Mouse (Mus musculus): Measurements from ENCODE around the gene Slc26a11. TPM values are rescaled to one million over a fixed set of nuclear protein-coding genes. Genes with fewer than 3 reads are reported as not detected.
"Not testable (repeated sequence)": the region's sequence is repeated elsewhere in the genome, so short reads cannot be mapped to it uniquely, and the experiment has no call there.

The Slc26a11 gene
- polyA plus RNA-seq, 1 experiment from 2014 or later, result 3.7 TPM

DNA sequence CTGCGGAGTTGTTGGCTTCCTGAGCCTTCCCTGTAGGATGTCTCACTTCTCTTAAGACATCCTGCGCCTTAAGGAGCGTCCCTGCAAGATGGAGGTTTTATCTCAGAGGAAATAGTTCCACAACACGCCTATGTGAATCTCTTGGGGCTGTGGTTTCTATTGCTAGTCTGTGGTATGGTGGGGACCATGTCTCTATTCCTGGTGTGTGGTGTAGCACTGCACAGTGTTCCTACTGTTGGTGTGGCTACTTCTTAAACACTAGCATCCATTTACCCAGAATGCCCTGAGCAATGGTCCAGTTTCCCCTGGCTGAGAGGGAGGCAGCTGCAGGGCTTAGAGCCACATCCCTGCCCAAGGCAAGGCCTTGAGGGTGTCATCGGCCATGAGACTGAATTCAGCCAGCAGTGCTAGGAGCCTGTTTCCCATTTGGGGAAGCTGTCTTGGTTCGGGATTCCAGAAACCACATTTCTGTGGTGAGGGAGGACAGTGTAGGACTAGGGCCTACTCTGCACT, 27.0 kb downstream of the Slc26a11 start:
- Histone ChIP-seq H3K27me3 (replicated peaks; ENCODE audit: control insufficient read depth, insufficient read depth, low read length) (no peaks in the 10 kb centered on the region), H3K27ac (ENCODE audit: low read length) (no peak overlapping the region), H3K4me3 (replicated peaks; ENCODE audit: low read length) (no peak overlapping the region), H3K9ac (replicated peaks; ENCODE audit: low read depth, low read length) (no peak overlapping the region), H3K4me1 (replicated peaks; ENCODE audit: control insufficient read depth, insufficient read depth, low read length) (no peaks in the 10 kb centered on the region), H3K36me3 (ENCODE audit: control insufficient read depth, insufficient read depth) (no peaks in the 10 kb centered on the region), H3K4me2 (ENCODE audit: low read length) (no peak overlapping the region), H3K9me3 (ENCODE audit: control insufficient read depth, low read length) (no peaks in the 10 kb centered on the region)
- WGBS, result 76% methylated on average over 6 of the region's 6 CpGs
- ATAC-seq, result no peak

GRCm38 (mm10) chr11:119384904-119385303, 29.5 kb downstream of the Slc26a11 start:
- WGBS, result 83% methylated on average over 4 of the region's 4 CpGs
- H3K27ac ChIP-seq (ENCODE audit: low read length), result no peak overlapping the region
- no peak for ATAC-seq

DNA sequence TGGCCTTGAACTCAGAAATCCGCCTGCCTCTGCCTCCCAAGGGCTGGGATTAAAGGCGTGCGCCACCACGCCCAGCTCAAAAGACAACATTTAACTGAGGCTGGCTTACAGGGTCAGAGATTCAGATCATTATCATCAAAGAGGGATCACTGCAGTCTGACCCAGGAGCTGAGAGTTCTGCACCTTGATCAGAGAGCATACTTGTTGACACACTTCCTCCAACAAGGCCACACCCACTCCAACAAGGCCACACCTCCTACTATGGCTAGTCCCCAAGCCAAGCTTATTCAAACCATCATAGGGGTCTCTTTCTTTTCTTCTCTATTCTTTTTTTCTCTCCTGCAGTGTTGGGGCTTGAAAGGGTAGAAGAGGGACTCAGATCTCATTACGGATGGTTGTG, 30.9 kb downstream of the Slc26a11 start:
- H3K9me3 ChIP-seq (ENCODE audit: control insufficient read depth, low read length), result no peaks in the 10 kb centered on the region
- H3K4me1 ChIP-seq (replicated peaks; ENCODE audit: control insufficient read depth, insufficient read depth, low read length), result peaks cover 12% of the 10 kb centered on the region
- H3K27ac ChIP-seq (ENCODE audit: low read length), result no peak overlapping the region
- H3K4me2 ChIP-seq (ENCODE audit: low read length), result no peak overlapping the region
- peaks cover 19% of the 10 kb centered on the region for H3K27me3 ChIP-seq (replicated peaks; ENCODE audit: control insufficient read depth, insufficient read depth, low read length)
- H3K9ac ChIP-seq (replicated peaks; ENCODE audit: low read depth, low read length), result no peak overlapping the region
- no peak for ATAC-seq
- 92% methylated on average over 5 of the region's 5 CpGs for WGBS
- no peak overlapping the region for H3K4me3 ChIP-seq (replicated peaks; ENCODE audit: low read length)
- H3K36me3 ChIP-seq (ENCODE audit: control insufficient read depth, insufficient read depth), result no peaks in the 10 kb centered on the region

More at GRCm38 (mm10) chr11:119384904-119385303, 29.5 kb downstream of the Slc26a11 start:
- no peak overlapping the region for H3K9ac ChIP-seq (replicated peaks; ENCODE audit: low read depth, low read length)
- no peak overlapping the region for H3K4me2 ChIP-seq (ENCODE audit: low read length)
- H3K9me3 ChIP-seq (ENCODE audit: control insufficient read depth, low read length), result no peaks in the 10 kb centered on the region
- peaks cover 3% of the 10 kb centered on the region for H3K4me1 ChIP-seq (replicated peaks; ENCODE audit: control insufficient read depth, insufficient read depth, low read length)
- H3K27me3 ChIP-seq (replicated peaks; ENCODE audit: control insufficient read depth, insufficient read depth, low read length), result peaks cover 8% of the 10 kb centered on the region; the same call in 1 of the 2 replicates
- no peak overlapping the region for H3K4me3 ChIP-seq (replicated peaks; ENCODE audit: low read length)
- no peaks in the 10 kb centered on the region for H3K36me3 ChIP-seq (ENCODE audit: control insufficient read depth, insufficient read depth)

DNA sequence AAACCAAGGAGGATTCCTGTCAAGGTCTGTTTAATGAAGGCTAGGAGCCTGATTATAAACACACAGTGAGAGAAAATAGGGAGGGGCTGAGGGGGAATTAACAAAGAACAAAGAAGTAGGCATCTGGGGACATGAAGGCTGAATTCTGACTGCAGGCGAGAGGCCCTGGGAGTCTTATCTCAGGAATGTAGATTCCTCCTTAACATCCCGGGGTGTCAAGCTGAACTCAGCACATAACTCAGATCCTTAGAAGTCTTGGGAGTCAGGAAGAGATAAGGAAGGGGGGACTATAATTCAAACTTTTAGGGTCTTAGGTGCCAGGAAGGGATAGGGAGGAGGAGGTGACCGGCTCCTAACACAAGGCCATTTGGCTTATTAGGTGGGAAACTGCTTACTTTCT, 31.9 kb downstream of the Slc26a11 start:
- not testable (repeated sequence) for H3K9ac ChIP-seq (replicated peaks; ENCODE audit: low read depth, low read length); H3K9me3 ChIP-seq (ENCODE audit: control insufficient read depth, low read length); H3K27ac ChIP-seq (ENCODE audit: low read length); H3K36me3 ChIP-seq (ENCODE audit: control insufficient read depth, insufficient read depth); ATAC-seq; H3K4me3 ChIP-seq (replicated peaks; ENCODE audit: low read length); H3K4me2 ChIP-seq (ENCODE audit: low read length)
- 44% methylated on average over 3 of the region's 3 CpGs for WGBS
- Histone ChIP-seq H3K27me3 (replicated peaks; ENCODE audit: control insufficient read depth, insufficient read depth, low read length) (peaks cover 27% of the 10 kb centered on the region), H3K4me1 (replicated peaks; ENCODE audit: control insufficient read depth, insufficient read depth, low read length) (peaks cover 12% of the 10 kb centered on the region)

- Histone ChIP-seq H3K27ac (ENCODE audit: low read length) (no peak overlapping the region), H3K9ac (replicated peaks; ENCODE audit: low read depth, low read length) (peak overlapping the region; percentile 55), H3K4me3 (replicated peaks; ENCODE audit: low read length) (peak overlapping the region; percentile 51), H3K9me3 (ENCODE audit: control insufficient read depth, low read length) (no peaks in the 10 kb centered on the region), H3K36me3 (ENCODE audit: control insufficient read depth, insufficient read depth) (no peaks in the 10 kb centered on the region), H3K27me3 (replicated peaks; ENCODE audit: control insufficient read depth, insufficient read depth, low read length) (peaks cover 34% of the 10 kb centered on the region), H3K4me1 (replicated peaks; ENCODE audit: control insufficient read depth, insufficient read depth, low read length) (peaks cover 22% of the 10 kb centered on the region), H3K4me2 (ENCODE audit: low read length) (peak overlapping the region; percentile 84)
- ATAC-seq, result peak; percentile 72
- under 1% methylated on average over 35 of the region's 35 CpGs for WGBS
Observed at GRCm38 (mm10) chr11:119389851-119390270, 34.5 kb downstream of the Slc26a11 start.

DNA sequence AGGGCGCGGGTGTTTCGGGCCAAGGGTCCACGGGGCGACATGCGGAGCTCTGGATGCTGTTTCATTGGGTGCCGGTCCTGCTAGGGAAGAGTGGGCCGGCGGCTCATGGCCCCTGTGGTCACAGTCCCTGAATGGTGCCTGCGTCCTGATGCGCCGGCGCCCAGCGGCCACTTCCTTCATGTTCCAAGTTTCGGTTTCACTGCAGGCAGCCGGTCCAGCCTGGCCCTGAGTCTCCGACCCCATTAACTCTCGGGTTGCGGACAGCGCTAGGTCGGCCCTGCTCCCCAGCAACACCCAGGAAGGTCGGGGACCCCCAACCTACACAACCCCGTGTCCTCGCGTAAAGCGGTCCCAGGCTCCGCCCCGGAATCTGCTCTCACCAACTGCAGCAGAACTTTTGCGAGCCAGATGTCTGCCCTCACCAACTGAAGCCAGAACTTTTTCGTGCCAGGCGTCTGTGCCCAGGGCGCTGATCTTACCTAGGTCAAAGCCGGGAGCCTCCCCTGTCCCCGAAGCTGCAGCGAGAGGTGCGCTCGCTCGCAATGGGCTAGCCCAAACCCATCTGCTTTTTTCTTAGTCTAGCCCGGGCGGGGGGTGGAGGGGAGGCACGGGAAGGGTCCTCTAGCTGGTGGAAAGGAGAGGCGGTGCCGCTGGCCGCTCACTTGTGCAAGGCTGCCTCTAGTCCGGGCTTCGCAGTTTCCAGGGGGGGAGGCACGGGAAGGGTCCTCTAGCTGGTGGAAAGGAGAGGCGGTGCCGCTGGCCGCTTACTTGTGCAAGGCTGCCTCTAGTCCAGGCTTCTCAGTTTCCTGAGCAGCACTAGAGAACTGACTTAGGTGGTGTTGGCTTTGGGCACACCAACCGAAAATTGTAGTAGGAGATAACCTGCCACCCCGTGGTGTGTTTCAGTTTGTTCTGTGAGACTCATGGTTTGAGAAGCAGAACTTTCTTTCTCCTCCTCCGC, 35.2 kb downstream of the Slc26a11 start:
- peak; percentile 45; the same call in 1 of the 2 replicates for ATAC-seq
- Histone ChIP-seq H3K27ac (ENCODE audit: low read length) (no peak overlapping the region), H3K27me3 (replicated peaks; ENCODE audit: control insufficient read depth, insufficient read depth, low read length) (peaks cover 38% of the 10 kb centered on the region), H3K4me1 (replicated peaks; ENCODE audit: control insufficient read depth, insufficient read depth, low read length) (peaks cover 22% of the 10 kb centered on the region), H3K9ac (replicated peaks; ENCODE audit: low read depth, low read length) (peak overlapping the region; percentile 55), H3K4me3 (replicated peaks; ENCODE audit: low read length) (peak overlapping the region; percentile 51), H3K9me3 (ENCODE audit: control insufficient read depth, low read length) (no peaks in the 10 kb centered on the region), H3K4me2 (ENCODE audit: low read length) (peak overlapping the region; percentile 84), H3K36me3 (ENCODE audit: control insufficient read depth, insufficient read depth) (no peaks in the 10 kb centered on the region)
- WGBS, result 4% methylated on average over 53 of the region's 53 CpGs

DNA sequence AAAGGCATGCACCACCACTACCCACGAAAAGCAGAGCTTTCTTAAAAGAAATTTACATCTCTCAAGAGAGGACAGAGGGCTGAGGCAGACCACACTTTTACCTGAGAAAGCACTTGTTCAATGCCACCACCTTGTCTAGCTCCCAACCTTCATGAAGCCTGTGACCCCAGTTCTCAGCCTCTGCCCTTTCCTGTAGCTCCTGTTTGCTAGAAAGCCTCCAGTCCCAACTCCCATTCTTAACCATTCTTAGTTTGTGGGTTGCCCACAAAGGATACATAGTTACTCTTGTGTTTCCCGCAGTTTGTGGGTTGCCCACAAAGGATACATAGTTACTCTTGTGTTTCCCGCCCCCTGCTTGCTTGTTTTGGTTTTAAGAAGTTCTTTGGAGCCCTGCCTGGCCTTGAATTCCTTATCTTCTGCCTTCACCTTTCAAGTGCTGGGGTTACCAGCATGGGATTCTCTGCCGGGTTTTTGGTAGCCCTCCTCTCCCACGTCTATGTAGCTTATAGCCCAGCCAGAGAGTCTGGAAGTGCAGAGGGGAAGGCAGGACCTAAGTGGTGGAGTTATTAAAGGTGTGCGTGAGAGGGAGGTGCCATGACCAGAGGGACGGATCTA, 36.1 kb downstream of the Slc26a11 start:
- Histone ChIP-seq H3K27ac (ENCODE audit: low read length) (no peak overlapping the region), H3K27me3 (replicated peaks; ENCODE audit: control insufficient read depth, insufficient read depth, low read length) (peaks cover 38% of the 10 kb centered on the region), H3K4me1 (replicated peaks; ENCODE audit: control insufficient read depth, insufficient read depth, low read length) (peaks cover 22% of the 10 kb centered on the region), H3K4me2 (ENCODE audit: low read length) (no peak overlapping the region), H3K9ac (replicated peaks; ENCODE audit: low read depth, low read length) (no peak overlapping the region), H3K4me3 (replicated peaks; ENCODE audit: low read length) (no peak overlapping the region), H3K9me3 (ENCODE audit: control insufficient read depth, low read length) (no peaks in the 10 kb centered on the region), H3K36me3 (ENCODE audit: control insufficient read depth, insufficient read depth) (no peaks in the 10 kb centered on the region)
- no peak for ATAC-seq
- 38% methylated on average over 7 of the region's 7 CpGs for WGBS

DNA sequence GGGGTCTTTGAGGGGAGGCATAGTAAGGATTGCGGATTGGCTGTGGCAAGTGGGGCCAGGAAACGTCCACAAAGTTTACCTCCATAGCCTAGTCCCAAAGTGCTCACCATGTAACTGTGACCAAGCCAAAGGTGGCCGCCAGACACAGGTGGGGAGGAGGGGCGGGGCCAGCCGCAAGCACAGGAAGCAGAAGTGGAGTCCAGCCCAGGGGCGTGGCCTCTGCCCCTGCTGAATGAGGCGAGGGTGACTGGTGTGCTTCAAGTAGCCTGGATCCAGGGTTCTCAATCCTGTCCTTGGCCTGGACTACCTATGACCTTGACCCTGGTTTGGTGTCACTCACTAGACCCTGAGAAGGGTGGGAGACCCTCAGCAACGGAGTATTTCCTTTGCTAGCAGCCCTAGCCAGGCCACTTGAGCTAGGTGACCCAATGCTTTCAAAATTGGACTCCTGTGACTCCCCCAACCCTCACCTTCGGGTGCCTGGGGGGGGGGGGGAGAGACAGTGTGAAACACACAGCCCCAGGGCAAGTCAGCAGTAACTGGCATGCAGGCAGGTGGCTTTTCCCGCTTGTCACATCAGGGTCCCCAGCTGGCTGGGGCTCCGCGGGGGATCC, 36.8 kb downstream of the Slc26a11 start:
- no peak for ATAC-seq
- Histone ChIP-seq H3K4me3 (replicated peaks; ENCODE audit: low read length) (no peak overlapping the region), H3K27me3 (replicated peaks; ENCODE audit: control insufficient read depth, insufficient read depth, low read length) (peaks cover 38% of the 10 kb centered on the region), H3K27ac (ENCODE audit: low read length) (no peak overlapping the region), H3K9ac (replicated peaks; ENCODE audit: low read depth, low read length) (no peak overlapping the region), H3K4me2 (ENCODE audit: low read length) (peak overlapping the region; percentile 62), H3K9me3 (ENCODE audit: control insufficient read depth, low read length) (no peaks in the 10 kb centered on the region), H3K4me1 (replicated peaks; ENCODE audit: control insufficient read depth, insufficient read depth, low read length) (peaks cover 22% of the 10 kb centered on the region), H3K36me3 (ENCODE audit: control insufficient read depth, insufficient read depth) (no peaks in the 10 kb centered on the region)
- 12% methylated on average over 11 of the region's 12 CpGs for WGBS
